Mouse (Mus musculus): Measurements from ENCODE around the gene Cebpa.

The Cebpa gene

DNA sequence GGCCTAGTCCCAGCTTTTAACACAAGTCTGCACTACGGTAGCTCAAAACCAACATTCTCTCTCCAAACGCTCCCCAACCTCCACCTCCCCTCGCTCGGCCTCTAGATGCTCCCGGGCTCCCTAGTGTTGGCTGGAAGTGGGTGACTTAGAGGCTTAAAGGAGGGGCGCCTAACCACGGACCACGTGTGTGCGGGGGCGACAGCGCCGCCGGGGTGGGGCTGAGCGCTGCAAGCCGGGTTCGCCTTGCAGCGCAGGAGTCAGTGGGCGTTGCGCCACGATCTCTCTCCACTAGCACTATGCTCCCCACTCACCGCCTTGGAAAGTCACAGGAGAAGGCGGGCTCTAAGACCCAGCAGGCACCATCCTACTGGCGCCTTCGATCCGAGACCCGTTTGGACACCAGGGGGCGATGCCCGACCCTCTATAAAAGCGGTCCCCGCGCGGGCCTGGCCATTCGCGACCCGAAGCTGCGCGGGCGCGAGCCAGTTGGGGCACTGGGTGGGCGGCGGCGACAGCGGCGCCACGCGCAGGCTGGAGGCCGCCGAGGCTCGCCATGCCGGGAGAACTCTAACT is at the start of gene Cebpa:
Gene Cebpa (plus strand): TSS at position 453 of the 573 bp plus-strand sequence.
- DNase-seq (ENCODE audit: low read depth, low spot score), result peak; percentile 77

DNA sequence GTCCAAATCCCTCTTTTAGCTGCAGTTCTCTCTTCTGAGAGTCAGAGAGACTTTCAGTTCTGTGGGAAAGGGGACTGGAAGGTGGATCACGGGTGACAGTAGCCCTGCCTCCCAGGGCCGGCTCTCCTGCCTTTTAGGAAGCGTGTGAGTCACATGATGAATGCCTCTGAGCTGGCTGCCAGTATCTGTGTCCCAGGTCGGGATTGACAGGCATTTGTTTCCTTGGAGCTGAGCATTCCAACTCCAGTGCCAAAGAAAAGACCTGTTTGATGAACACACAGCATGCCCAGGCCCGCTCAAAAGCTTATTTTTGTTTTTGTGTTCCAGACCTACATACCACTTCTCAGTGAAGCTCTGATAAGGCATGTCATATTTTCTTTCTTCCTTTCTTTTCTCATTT is 42.4 kb upstream of the Cebpa start:
- DNase-seq (ENCODE audit: low read depth, low spot score), result no peak

DNA sequence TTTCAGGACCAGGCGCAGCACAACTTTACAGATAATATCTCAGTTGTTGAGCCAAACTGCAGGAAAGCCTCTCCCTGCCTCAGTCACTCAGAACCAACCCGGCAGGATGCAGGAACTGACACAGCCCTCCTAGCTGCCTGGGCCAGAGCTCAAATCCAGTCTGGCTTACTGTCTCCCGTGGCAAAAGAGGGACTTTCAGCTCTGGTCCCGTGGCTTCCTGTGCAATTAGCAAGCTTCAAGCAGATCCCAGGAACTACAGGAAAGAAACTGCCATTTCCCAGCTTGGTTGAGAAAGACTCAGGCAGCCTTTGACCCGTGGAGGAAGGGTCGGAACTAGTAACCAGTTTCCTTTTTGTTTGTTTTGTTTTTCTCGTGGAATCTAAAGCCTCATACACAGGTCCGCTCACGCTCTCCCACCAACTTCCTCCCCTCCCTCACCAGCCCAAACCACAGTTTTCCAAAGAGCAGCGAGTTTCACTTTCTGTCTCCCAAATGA is 38.2 kb upstream of the Cebpa start:
- DNase-seq (ENCODE audit: low read depth, low spot score), result no peak

DNA sequence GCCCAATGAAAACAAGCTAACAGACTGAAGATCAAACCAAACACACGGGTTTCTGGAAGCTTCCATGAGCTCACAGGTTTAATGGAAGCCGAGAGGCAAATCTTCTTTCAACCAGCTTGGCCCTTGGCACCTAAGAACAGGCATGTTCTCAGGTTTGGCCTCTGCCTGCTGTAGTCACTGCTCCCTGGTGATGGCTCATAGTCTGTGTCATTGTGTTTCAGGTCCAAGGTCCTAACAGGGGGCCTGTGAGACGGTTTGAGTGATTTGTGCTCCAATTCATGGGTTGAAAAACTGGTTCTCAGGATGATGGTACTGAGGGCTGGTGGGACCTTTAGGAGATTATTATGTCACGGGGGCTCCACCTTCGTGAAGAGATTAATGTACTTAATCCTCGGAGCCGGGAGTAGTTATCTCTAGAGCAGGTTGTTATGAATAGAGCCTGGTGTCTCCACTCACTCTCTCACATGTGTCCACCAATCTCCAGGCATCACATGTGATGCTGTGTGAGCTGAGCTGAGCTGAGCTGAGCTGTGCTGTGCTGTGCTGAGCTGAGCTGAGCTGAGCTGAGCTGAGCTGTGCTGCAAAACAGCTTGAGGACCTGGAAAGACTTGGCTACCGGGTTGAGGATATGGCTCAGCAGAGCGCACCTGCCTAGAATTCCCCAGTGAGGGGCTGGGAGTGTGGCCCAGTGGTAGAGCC is 37.5 kb upstream of the Cebpa start:
- DNase-seq (ENCODE audit: low read depth, low spot score), result no peak

DNA sequence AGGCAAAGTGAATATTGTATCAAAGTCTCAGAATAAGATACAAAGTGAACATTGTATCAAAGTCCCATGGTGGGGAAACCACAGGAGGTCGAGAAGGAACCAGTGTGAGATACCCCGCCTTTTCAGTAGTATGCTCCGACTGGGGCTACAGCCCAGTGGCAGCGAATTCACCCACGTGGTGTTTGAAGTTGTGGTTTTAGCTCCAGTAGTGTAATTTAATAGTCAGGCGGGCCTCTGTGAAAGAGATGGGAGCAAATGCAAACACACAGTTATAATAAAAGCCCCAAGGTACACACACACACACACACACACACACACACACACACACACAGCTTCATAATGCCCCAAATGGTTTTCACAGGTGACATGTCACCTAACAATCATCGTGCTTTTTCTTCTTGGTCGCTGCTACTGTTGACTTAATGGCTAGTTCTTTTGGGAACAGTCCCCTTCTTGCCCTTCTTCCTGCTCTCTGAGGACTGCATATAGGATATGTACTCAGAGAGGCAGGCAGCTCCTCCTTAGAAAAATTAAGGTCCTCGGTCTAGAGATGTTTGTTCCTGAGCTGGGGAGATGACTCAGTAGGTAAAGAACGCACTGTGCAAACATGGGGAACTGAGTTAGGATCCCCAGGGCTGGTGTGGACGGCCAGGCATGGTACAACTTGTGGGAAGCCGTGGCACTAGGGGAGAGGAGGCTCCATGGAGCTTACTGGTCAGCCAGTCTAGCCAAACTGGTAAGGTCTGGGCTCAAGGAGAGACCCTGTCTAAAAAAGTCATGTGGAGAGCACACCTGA is 34.3 kb upstream of the Cebpa start:
- no peak for DNase-seq (ENCODE audit: low read depth, low spot score)

DNA sequence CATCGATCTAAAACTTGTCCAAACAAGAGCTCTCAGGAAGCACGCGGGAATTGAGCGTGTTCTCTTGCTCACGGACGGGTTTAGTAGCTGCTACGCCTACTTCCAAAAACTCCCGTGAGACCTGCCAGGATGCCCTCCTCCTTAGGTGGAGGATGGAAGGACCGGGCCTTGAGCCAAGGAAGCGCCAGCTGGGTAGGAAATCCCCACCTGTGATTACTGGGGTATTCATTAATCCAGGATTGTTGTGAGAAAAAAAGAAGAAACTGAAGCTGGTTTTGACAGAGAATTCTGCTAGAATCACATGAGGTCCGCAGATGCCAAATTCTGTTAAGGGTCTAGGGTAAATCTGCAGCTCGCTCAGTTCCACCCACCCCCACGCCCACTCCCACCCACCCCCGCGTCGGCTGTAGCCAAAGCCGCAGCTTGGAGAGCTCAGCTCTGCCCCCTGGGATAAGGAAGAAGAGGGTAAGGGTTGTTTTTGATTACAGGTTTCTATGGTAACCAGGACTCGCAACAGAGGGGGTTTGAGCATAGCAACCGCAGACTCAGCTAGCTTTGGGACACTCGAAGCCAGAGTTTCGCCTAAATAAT is 32.7 kb upstream of the Cebpa start:
- peak; percentile 16 for DNase-seq (ENCODE audit: low read depth, low spot score)

DNA sequence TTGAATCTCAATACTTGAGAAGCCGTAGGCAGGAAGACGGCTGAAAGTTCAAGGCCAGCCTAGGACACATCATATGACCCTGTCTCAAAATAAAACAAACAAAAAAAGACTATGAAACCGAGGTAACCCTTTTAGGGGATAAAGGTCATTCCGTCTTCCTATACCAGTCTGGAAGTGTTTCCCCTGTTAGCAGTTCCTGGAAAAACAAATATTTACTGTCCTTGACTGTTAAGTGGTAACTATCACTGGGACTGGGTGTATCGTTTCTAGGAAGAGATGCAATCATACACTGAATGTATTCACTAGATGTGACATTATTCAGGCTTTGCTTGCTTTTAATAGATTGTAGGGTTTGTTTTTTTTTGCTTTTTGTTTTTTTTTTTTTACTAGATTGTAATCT is 28.5 kb upstream of the Cebpa start:
- no peak for DNase-seq (ENCODE audit: low read depth, low spot score)

DNA sequence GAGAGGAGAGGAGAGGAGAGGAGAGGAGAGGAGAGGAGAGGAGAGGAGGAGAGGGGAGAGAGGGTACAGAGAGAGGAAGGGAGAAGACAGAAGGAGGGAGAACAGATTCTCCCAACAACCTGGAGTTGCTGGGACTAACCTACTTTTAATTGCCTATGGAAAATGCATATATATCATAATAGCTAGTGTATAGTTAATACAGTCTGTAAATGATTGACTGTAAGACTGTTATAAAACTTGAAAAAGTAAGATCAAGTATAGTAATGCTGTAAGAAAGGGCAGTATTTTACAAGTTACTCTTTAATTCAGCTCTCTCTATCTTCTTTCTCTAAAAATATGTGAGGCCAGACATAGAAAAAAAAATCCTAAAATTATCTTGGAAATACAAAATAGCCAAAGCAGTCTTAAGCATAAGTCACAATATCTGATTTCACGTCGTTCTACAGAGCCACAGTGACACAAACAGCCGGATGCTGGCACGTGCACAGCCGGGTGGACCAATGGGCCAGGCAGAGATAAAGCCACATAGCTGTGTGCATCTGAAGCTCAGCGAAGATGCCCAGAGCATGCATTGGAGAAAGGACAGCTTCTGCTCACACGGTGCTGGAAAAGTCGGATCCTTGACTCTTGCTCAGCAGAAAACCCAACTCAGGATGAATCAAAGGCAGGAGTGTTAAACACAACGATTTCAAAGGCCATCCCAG is 24.0 kb upstream of the Cebpa start:
- DNase-seq (ENCODE audit: low read depth, low spot score), result no peak

DNA sequence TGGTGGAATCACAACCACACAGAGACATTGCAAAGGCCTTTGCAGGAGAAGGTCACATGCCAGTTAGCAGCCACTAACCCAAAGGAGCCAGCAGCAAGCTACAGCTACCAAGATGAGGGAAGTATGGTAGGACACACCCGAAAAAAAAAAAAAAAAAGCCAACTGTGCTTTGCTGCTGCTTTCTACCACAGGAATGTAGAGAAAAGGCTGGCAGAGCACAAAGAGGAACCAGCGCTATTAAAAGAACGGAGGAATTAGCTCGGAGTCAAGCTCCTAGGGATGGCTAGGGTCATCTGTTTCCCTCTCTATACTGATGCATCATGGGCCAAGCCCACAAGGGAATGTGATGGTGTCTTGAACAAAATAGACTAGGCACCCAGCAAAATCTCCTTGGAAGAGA is 20.3 kb upstream of the Cebpa start:
- DNase-seq (ENCODE audit: low read depth, low spot score), result no peak

DNA sequence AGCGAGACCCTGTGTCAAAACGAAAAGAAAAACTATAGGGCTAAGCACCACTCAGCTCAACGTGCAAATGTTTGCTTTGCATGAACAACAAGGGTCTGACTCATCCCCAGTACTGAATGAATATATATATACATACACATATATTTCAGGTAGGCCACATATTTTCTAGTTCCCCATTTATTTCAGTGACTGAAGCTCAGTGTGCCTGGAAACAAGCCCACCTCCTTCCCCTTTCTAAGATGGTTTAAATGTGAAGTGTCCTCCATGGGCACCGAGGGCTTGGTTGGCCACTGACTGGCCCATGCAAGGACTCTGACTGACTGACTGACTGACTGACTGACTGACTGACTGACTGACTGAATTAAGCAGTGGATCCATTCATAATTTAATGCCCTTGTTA is 19.6 kb upstream of the Cebpa start:
- no peak for DNase-seq (ENCODE audit: low read depth, low spot score)

DNA sequence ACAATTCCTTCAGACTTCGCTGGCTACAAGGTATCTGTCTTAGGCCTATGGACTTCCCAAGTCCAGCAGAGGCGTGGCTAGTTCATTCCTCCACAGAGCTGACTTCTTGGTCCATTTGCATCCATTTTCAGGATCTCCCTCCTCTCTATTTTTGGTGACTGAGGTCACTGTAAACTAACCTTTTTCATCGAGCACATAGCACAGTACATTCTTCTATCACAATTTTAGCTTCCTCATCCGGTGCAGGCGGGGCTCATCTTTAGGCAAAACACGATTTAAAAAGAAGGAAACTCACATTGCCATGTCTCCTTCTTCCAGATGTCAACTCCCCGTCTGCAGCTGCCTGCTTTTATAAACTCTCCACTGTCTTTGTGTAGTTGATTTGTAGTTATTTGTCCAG is 12.5 kb upstream of the Cebpa start:
- no peak for DNase-seq (ENCODE audit: low read depth, low spot score)

DNA sequence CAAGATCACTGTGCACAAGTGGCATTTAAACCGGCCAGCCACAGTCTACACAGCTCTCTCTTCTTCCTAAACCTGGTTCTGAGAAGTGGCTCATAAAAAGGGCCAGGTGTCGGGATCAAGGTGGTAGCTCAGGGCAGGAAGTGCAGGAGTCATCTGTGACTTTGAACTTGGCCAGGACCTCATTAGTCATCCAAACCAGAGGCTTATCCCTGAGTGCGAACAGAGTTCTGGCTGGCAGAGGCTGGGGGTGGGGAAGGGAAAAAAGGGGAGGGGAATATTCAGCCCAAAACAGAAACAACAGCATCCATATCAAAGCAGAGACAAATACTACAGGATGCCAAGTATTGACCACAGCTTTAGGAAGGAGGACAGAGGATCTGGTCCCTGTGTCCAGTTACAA is 11.5 kb upstream of the Cebpa start:
- DNase-seq (ENCODE audit: low read depth, low spot score), result no peak

DNA sequence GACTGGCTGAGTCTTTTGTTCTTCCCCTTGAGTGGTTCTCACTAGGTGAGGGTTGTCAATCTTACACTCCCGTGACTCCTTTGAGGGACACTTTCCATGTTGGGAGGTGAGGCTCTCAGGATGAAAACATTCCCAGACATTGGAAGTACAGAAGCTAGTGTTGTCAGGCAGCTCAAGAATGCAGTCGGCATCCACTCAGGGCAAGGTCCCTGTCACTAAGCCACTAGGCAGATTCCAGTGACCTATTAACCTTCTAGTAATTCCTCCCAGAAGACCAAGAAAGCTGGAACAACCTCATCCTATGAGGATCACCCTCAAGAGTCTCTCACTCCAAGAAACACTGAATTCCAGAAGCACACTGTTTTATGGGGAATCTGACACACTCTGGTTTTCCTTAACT is 11.0 kb upstream of the Cebpa start:
- DNase-seq (ENCODE audit: low read depth, low spot score), result no peak

DNA sequence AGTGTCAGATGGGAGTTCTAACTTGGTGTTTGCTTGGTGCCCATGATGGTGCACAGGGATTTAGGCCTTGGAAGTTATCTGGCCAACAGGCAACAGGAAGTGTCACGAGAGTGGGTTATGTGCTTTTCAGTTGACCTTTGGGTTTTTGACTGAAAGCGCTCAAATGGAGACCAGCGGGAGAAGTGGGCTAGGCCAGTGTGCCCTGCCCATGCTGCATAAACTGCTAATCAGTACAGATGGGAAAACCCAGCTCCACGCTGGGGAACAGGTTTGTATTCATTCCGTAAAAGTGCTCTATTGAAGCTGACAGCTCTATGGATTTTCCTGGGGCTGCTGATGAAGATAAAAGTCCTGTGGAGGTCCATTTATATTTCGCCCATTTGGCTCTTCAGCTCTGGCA is 10.4 kb upstream of the Cebpa start:
- DNase-seq (ENCODE audit: low read depth, low spot score), result no peak

DNA sequence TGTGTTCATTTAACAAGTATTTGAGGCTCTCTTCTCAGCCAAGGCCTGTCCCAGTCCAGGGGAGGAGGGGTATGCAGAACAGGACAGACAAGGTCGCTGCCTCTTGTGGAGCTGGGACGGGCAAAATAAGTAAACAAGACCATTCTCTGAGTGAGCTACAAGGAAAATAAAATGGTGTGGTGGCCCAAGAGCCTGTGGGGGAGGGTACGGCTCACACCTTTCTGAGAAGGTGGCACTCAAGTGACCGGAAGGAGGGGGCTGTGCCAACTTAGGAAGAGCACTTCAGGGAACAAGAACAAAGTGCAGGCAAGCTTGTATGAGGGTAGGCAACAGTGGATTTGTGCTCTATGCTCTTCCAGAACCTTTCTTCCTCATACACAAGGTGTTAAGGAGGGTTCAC is 6.0 kb upstream of the Cebpa start:
- DNase-seq (ENCODE audit: low read depth, low spot score), result no peak

DNA sequence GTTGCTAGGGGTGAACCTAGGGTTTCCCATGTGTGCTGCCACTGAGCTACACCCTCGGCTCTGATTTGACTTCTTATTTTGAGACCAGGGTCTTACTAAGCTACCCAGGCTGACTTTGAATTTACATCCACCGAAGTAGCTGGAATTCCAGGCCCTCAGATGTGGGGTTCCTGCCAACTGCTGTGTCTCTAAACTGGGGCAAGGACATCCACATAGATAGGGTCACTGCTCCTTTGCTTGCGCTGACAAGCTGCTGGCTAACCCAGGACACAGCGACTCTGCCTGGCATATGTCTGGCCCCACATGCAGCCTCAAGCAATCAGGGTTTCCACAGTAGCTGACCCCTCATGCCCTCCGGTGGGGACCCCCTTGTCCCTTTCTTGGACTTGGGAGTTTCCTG is 5.4 kb upstream of the Cebpa start:
- DNase-seq (ENCODE audit: low read depth, low spot score), result no peak

DNA sequence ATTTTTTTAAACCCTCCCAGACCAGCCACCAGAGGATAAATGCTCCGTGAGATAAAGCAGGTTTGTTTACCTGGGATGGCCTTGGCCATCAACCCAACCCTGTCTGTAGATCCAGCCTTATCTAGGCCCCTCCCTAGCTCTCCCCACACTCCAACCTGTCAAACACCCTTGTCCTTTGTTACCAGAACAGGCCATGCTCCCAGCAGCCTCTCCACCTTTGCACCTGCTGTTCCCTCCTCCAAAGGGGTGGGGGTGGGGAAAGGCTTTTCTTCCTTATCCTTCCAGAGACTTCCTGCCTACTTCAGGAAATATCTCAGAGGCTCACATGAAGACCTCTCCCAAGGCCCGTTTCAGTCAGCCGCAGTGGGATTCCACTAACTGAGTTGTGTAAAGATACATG is 2.6 kb upstream of the Cebpa start:
- DNase-seq (ENCODE audit: low read depth, low spot score), result no peak

DNA sequence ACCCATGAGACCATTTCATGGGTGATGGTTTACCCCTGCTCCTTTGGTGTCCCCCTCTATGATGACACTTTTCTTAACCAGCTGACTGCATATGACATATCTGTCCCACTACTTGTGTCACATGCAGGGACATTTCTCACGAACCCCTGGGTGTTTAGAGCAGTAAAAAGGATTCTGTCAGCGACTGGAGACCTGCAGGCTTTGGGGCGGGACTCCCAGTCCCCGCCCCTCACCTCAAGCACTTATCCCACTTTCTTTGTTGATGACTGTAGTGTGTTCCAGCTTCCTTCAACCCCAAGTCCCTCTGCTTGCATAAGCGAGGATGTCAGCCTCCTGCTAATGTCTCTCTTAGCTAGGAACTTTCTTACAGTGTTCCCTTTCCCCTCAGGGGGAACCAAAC is 2.0 kb upstream of the Cebpa start:
- no peak for DNase-seq (ENCODE audit: low read depth, low spot score)

DNA sequence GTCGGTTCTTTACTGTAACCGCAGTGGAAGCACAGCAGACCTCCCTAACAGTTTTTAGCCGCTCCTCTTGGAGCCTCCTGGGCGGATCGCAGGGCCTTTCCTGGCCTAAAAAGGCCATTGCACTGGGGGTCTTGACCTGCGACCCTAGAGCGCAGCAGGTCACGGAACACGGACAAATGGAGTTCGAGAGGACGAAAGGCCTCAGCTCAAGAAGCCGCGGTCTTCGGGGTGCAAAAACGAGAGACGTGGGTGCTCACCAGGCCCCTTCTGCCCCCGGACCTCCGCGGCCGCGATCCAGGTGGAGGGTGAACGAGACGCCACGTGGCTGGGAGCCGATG is 1.4 kb upstream of the Cebpa start:
- DNase-seq (ENCODE audit: low read depth, low spot score), result no peak

DNA sequence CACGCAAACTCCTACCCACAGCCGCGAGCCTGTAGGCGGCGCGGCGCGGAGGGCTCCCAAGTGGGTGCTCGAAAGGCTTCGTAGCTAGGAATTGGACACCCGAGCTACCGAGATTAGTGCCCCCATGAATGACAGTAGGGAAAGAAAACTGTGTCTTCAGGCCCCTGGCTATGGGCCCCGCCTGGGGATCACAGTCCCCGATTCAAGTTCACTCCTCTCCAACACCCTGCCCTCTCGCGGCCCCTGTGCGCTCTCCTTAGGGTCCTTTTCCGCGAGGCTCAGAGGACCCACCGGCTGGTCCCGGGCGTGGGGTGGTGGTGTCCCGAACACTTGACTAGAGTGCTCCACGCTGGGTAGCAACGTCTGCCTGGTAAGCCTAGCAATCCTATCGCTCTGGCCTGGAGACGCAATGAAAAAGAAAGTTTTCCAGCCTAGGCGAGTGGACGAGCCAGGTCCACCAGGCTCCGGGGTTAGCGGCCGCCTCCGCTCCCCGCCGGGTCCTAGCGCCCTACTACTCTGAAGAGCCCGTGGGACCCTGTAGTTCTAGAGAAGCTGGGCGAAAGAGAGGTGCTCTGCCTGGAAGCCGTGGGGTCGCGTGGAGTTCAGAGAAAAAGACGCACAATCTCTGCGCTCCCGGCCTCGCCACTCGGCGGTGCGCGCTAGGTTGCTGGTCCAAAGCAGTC is 853 bp upstream of the Cebpa start:
- DNase-seq (ENCODE audit: low read depth, low spot score), result no peak

DNA sequence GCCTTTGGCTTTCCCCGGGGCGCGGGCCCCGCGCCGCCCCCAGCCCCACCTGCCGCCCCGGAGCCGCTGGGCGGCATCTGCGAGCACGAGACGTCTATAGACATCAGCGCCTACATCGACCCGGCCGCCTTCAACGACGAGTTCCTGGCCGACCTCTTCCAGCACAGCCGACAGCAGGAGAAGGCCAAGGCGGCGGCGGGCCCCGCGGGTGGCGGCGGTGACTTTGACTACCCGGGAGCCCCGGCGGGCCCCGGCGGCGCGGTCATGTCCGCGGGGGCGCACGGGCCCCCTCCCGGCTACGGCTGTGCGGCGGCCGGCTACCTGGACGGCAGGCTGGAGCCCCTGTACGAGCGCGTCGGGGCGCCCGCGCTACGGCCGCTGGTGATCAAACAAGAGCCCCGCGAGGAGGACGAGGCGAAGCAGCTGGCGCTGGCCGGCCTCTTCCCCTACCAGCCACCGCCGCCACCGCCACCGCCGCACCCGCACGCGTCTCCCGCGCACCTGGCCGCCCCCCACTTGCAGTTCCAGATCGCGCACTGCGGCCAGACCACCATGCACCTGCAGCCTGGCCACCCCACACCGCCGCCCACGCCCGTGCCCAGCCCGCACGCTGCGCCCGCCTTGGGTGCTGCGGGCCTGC is 533 bp downstream of the Cebpa start:
- no peak for DNase-seq (ENCODE audit: low read depth, low spot score)

All from WW6 (cell line).